Comparison of ENCODE assay signal across 14 mouse cellular contexts in genomic region chr9:108202169-108202568, GRCm38 (mm10). TPM values are rescaled to one million over a fixed set of nuclear protein-coding genes. Genes with fewer than 3 reads are reported as not detected.
DNase-seq lines count a peak whose midpoint lies in the region; ATAC-seq and TF ChIP-seq lines count a peak whose summit lies in the region.
"Had no signal": no experiment of that assay in that cellular context is flagged by ENCODE, and none has a peak within 500 bp of the region (broad histone marks: within the 10 kb centered on the region; RNA-seq: fewer than 3 reads in every experiment).

No protein-coding gene starts in this region.

- WGBS in hindbrain, postnatal 0 days, result 92% methylated on average over 2 of the region's 2 CpGs
- 100% methylated on average over 2 of the region's 2 CpGs for WGBS in hindbrain, embryonic 10.5 days
- WGBS in midbrain, postnatal 0 days, result 95% methylated on average over 2 of the region's 2 CpGs
- WGBS in midbrain, embryonic 16.5 days, result 98% methylated on average over 2 of the region's 2 CpGs
- 90% methylated on average over 2 of the region's 2 CpGs for WGBS in stomach, postnatal 0 days

- no peak overlapping the region for H3K9ac ChIP-seq in hindbrain, postnatal 0 days (replicated peaks; ENCODE audit: low read length)
- H3K9ac ChIP-seq in midbrain, postnatal 0 days (replicated peaks; ENCODE audit: low read length, poor library complexity, severe bottlenecking), result no peak overlapping the region
- no peak overlapping the region for H3K9ac ChIP-seq in midbrain, embryonic 16.5 days (ENCODE audit: low read depth, low read length)
- H3K9ac ChIP-seq in stomach, postnatal 0 days (ENCODE audit: low read length), result no peak overlapping the region

- peaks cover 3% of the 10 kb centered on the region; the same call in 1 of the 2 replicates for H3K36me3 ChIP-seq in hindbrain, postnatal 0 days (ENCODE audit: insufficient read depth, low read length)
- H3K36me3 ChIP-seq in hindbrain, embryonic 10.5 days, result peaks cover 15% of the 10 kb centered on the region
- peaks cover 9% of the 10 kb centered on the region for H3K36me3 ChIP-seq in midbrain, postnatal 0 days (ENCODE audit: insufficient read depth, low read length)
- peaks cover 2% of the 10 kb centered on the region; the same call in 1 of the 2 replicates for H3K36me3 ChIP-seq in midbrain, embryonic 16.5 days (ENCODE audit: control insufficient read depth, insufficient read depth, low read length)
- peaks cover 9% of the 10 kb centered on the region; the same call in 1 of the 2 replicates for H3K36me3 ChIP-seq in stomach, postnatal 0 days (ENCODE audit: control insufficient read depth, insufficient read depth, low read length)

- peak; percentile 21 for TF ChIP-seq CTCF in hindbrain, postnatal 0 days (IDR thresholded peaks at IDR 0.05; ENCODE audit: low read depth)
- TF ChIP-seq CTCF in midbrain, postnatal 0 days (IDR thresholded peaks at IDR 0.05), result peak; percentile 28; the same call in 1 of the 2 replicates
- peak; percentile 45 for TF ChIP-seq CTCF in stomach, postnatal 0 days (IDR thresholded peaks at IDR 0.05; ENCODE audit: low read depth)

- no peak overlapping the region for H3K4me3 ChIP-seq in hindbrain, postnatal 0 days (ENCODE audit: low read length)
- no peak overlapping the region for H3K4me3 ChIP-seq in hindbrain, embryonic 10.5 days
- no peak overlapping the region for H3K4me3 ChIP-seq in midbrain, postnatal 0 days (ENCODE audit: low read depth, low read length)
- H3K4me3 ChIP-seq in midbrain, embryonic 16.5 days (ENCODE audit: low read depth, low read length), result no peak overlapping the region
- no peak overlapping the region for H3K4me3 ChIP-seq in stomach, postnatal 0 days (ENCODE audit: low read depth, low read length)

- TF ChIP-seq EP300 in stomach, postnatal 0 days (optimal IDR thresholded peaks at IDR 0.05), result no peak

- ATAC-seq in hindbrain, postnatal 0 days, result no peak
- no peak for ATAC-seq in midbrain, postnatal 0 days (ENCODE audit: low FRiP score)
- ATAC-seq in midbrain, embryonic 16.5 days, result no peak
- ATAC-seq in stomach, postnatal 0 days (ENCODE audit: low FRiP score, low TSS enrichment), result no peak

- no peaks in the 10 kb centered on the region for H3K9me3 ChIP-seq in hindbrain, postnatal 0 days (ENCODE audit: low read length)
- H3K9me3 ChIP-seq in hindbrain, embryonic 10.5 days, result no peaks in the 10 kb centered on the region
- no peaks in the 10 kb centered on the region for H3K9me3 ChIP-seq in midbrain, postnatal 0 days (ENCODE audit: low read length)
- no peaks in the 10 kb centered on the region for H3K9me3 ChIP-seq in midbrain, embryonic 16.5 days (replicated peaks; ENCODE audit: control insufficient read depth, low read length, poor library complexity, severe bottlenecking)
- H3K9me3 ChIP-seq in stomach, postnatal 0 days (ENCODE audit: control insufficient read depth, low read length), result no peaks in the 10 kb centered on the region

- H3K27ac ChIP-seq in hindbrain, postnatal 0 days, result no peak overlapping the region
- no peak overlapping the region for H3K27ac ChIP-seq in hindbrain, embryonic 10.5 days
- H3K27ac ChIP-seq in midbrain, postnatal 0 days (ENCODE audit: low read depth, low read length), result no peak overlapping the region
- no peak overlapping the region for H3K27ac ChIP-seq in midbrain, embryonic 16.5 days (ENCODE audit: low read length)
- no peak overlapping the region for H3K27ac ChIP-seq in stomach, postnatal 0 days (replicated peaks)

- H3K4me1 ChIP-seq in hindbrain, postnatal 0 days (ENCODE audit: insufficient read depth, low read length), result peaks cover 8% of the 10 kb centered on the region
- peaks cover 46% of the 10 kb centered on the region for H3K4me1 ChIP-seq in hindbrain, embryonic 10.5 days (replicated peaks)
- 0 out of 2 replicates have a peak, but pooled peaks cover 7% of the 10 kb centered on the region for H3K4me1 ChIP-seq in midbrain, postnatal 0 days (ENCODE audit: insufficient read depth, low read length)
- peaks cover 23% of the 10 kb centered on the region for H3K4me1 ChIP-seq in midbrain, embryonic 16.5 days (ENCODE audit: control insufficient read depth, insufficient read depth, low read length)
- no peaks in the 10 kb centered on the region for H3K4me1 ChIP-seq in stomach, postnatal 0 days (replicated peaks; ENCODE audit: control insufficient read depth, insufficient read depth)

- H3K4me2 ChIP-seq in hindbrain, postnatal 0 days (ENCODE audit: low read depth, low read length), result no peak overlapping the region
- no peak overlapping the region for H3K4me2 ChIP-seq in midbrain, postnatal 0 days (ENCODE audit: low read depth, low read length, poor library complexity, severe bottlenecking)
- no peak overlapping the region for H3K4me2 ChIP-seq in midbrain, embryonic 16.5 days (ENCODE audit: low read length)
- H3K4me2 ChIP-seq in stomach, postnatal 0 days (replicated peaks; ENCODE audit: low read depth), result no peak overlapping the region

- DNase-seq in hindbrain, postnatal 0 days (ENCODE audit: low spot score), result no peak
- no peak for DNase-seq in hindbrain, embryonic 10.5 days (ENCODE audit: low spot score)
- no peak for DNase-seq in midbrain, postnatal 0 days (ENCODE audit: low spot score)
- peak; percentile 42 for DNase-seq in NIH3T3 (ENCODE audit: low read depth)
- no peak for DNase-seq in stomach, postnatal 0 days (ENCODE audit: low spot score)
- DNase-seq in ovary, adult 18-20 months (ENCODE audit: low spot score), result no peak
- no peak for DNase-seq in gastrocnemius, adult 18-20 months (ENCODE audit: low spot score)
- DNase-seq: adrenal gland, adult 2 months; cerebellum, postnatal 25 days; heart, postnatal 14 days; kidney, postnatal 10 days; lung, adult 18-20 months; thymus, postnatal 25 days had no signal

- no peaks in the 10 kb centered on the region for H3K27me3 ChIP-seq in hindbrain, postnatal 0 days (ENCODE audit: insufficient read depth, low read length)
- no peaks in the 10 kb centered on the region for H3K27me3 ChIP-seq in hindbrain, embryonic 10.5 days (ENCODE audit: insufficient read depth, poor library complexity, severe bottlenecking)
- H3K27me3 ChIP-seq in midbrain, postnatal 0 days (ENCODE audit: insufficient read depth, low read length), result no peaks in the 10 kb centered on the region
- no peaks in the 10 kb centered on the region for H3K27me3 ChIP-seq in midbrain, embryonic 16.5 days (ENCODE audit: control insufficient read depth, insufficient read depth, low read depth, low read length)
- H3K27me3 ChIP-seq in stomach, postnatal 0 days (ENCODE audit: control insufficient read depth, insufficient read depth, low read length), result no peaks in the 10 kb centered on the region

RNA-seq across cellular contexts. Expression of gene Bsn, which starts 12.0 kb away (rescaled TPM):
- 53.9 and 60.7 TPM in 2 replicates for total RNA-seq in hindbrain, postnatal 0 days (2014; rRNA removed)
- 6.5 and 7.4 TPM in 2 replicates for polyA plus RNA-seq in hindbrain, postnatal 0 days (2015; fragmentation: Nextera tagmentation; extraction: Ambion mirVana)
- 1.4 and 2.4 TPM in 2 replicates for polyA plus RNA-seq in hindbrain, embryonic 10.5 days (2016; fragmentation: Nextera tagmentation; extraction: Ambion mirVana)
- total RNA-seq in midbrain, postnatal 0 days (2014; rRNA removed), result 59.4 and 60.6 TPM in 2 replicates
- 6.1 and 7.7 TPM in 2 replicates for polyA plus RNA-seq in midbrain, postnatal 0 days (2015; fragmentation: Nextera tagmentation; extraction: Ambion mirVana)
- 8.6 and 10.1 TPM in 2 replicates for polyA plus RNA-seq in midbrain, embryonic 16.5 days (2015; fragmentation: Nextera tagmentation; extraction: Ambion mirVana)
- 1.6 and 2.0 TPM in 2 replicates for polyA plus RNA-seq in stomach, postnatal 0 days (2015; fragmentation: Nextera tagmentation; extraction: Ambion mirVana)
- under 1 TPM; 0.02 TPM for total RNA-seq in gastrocnemius, adult 18-20 months (2021)
